Mouse (Mus musculus) limb, embryonic 13.5 days (tissue): ENCODE results near the gene Ncbp3. TPM values are rescaled to one million over a fixed set of nuclear protein-coding genes. Genes with fewer than 3 reads are reported as not detected.

Source experiments
- ATAC-seq: fragments of 200-750 bp; cut with Nextera tagmentation; 2 replicates; pipeline ENCODE4 v1.8.0; 2017; ENCODE audit warnings: low read depth, moderate number of reproducible peaks, moderate TSS enrichment; ENCODE audit not compliant: low FRiP score
- H3K27ac ChIP-seq: fragments of 300-500 bp; sonication (generic); 2 replicates; pipeline ENCODE4 v1.5.1; 2015; ENCODE audit warnings: inconsistent platforms, mild to moderate bottlenecking, moderate library complexity
- H3K27me3 ChIP-seq: fragments of 300-500 bp; sonication (generic); 2 replicates; pipeline ENCODE4 v1.6.1; 2015; ENCODE audit warnings: mild to moderate bottlenecking, inconsistent platforms
- H3K36me3 ChIP-seq: fragments of 300-500 bp; sonication (generic); 2 replicates; pipeline ENCODE4 v1.6.1; 2015; ENCODE audit warnings: inconsistent platforms, mild to moderate bottlenecking, moderate library complexity
- H3K4me1 ChIP-seq: fragments of 300-500 bp; sonication (generic); 2 replicates; pipeline ENCODE4 v1.6.1; 2015; ENCODE audit warnings: inconsistent platforms
- H3K4me2 ChIP-seq: fragments of 300-500 bp; sonication (generic); replicated peaks from 2 replicates; pipeline ENCODE4 v1.6.1; 2015; ENCODE audit warnings: inconsistent platforms, mild to moderate bottlenecking, moderate library complexity
- H3K4me3 ChIP-seq: fragments of 300-500 bp; sonication (generic); 2 replicates; pipeline ENCODE4 v1.5.1; 2015; ENCODE audit warnings: moderate library complexity, mild to moderate bottlenecking, inconsistent platforms
- H3K9ac ChIP-seq: fragments of 300-500 bp; sonication (generic); 2 replicates; pipeline ENCODE4 v1.6.1; 2015; ENCODE audit warnings: mild to moderate bottlenecking, inconsistent platforms
- H3K9me3 ChIP-seq: fragments of 300-500 bp; sonication (generic); 2 replicates; pipeline ENCODE4 v1.6.1; 2016; ENCODE audit warnings: inconsistent platforms
- WGBS: fragments of 180-500 bp; shearing (Covaris S2); methylation state at CpG from one replicate; pipeline ENCODE4 v1.1.7; 2015; 5-methylcytosine and 5-hydroxymethylcytosine counted together
- polyA plus RNA-seq: library from polyadenylated mRNA; unstranded; fragments of >200 nt; fragmentation: Nextera tagmentation; extraction: Ambion mirVana; gene quantifications from 2 replicates; pipeline ENCODE4 v1.2.1, GENCODE M21; 2015

Ncbp3 gene
- polyA plus RNA-seq, 1 experiment from 2014 or later = 14.0 TPM

- Histone ChIP-seq H3K27me3 (peaks cover 25% of the 10 kb centered on the region), H3K36me3 (no peaks in the 10 kb centered on the region), H3K27ac (no peak overlapping the region), H3K9me3 (no peaks in the 10 kb centered on the region), H3K4me3 (no peak overlapping the region), H3K4me1 (peaks cover 15% of the 10 kb centered on the region; the same call in 1 of the 2 replicates), H3K9ac (no peak overlapping the region), H3K4me2 (no peak overlapping the region)
- no peak for ATAC-seq
- whole genome bisulfite sequencing = 74% methylated on average over 6 of the region's 6 CpGs
Observed at GRCm38 (mm10) chr11:73016103-73016420, 31.5 kb upstream of the Ncbp3 start.

GRCm38 (mm10) chr11:73018471-73019146 lies 29.0 kb upstream of the Ncbp3 start, which contains the start of gene Camkk1:
Camkk1 (plus strand) TSS chr11:73019008.
- peak; percentile 94 for ATAC-seq
- Histone ChIP-seq H3K27me3 (peaks cover 35% of the 10 kb centered on the region), H3K27ac (no peak within 1 kb of the TSS), H3K4me2 (peak within 1 kb of the TSS; percentile 97), H3K36me3 (no peaks in the 10 kb centered on the region), H3K4me3 (peak within 1 kb of the TSS; percentile 70), H3K9me3 (no peaks in the 10 kb centered on the region), H3K4me1 (peaks cover 26% of the 10 kb centered on the region), H3K9ac (peak within 1 kb of the TSS; percentile 72)
- under 1% methylated on average over 57 of the region's 57 CpGs for WGBS

DNA sequence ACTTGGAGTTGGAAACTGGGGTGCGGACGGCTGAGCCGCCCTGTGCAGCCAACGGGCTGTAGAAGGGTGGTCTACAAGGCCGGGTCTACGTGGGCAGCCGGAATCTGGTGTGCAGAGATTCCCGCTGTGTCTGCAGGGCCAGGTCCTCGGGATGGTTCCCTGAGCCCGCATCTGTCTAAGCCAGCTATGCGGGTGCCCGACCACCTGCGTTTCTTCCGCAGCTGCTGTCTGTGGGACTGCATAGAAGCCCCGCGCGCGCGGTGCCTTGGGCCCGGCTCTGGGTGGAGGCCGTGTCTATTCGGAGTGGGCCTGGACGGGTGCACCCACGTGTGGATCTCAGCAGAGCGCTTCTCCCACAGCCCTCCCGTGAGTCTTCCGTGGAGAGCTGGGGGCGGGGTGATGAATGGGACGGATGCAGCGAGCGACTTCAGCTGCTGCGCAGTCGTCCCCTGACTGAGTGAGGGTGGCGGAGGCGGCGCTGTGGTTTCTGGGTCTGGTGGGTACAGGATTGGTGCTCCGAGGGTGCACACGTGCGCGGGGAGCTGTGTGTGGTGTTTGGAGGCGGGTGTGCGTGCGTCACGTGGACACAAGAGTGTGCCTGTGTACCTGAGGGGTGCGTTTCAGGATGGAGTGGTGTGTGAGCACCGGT lies 28.3 kb upstream of the Ncbp3 start:
- ATAC-seq = peak; percentile 59
- no peaks in the 10 kb centered on the region for H3K9me3 ChIP-seq
- no peaks in the 10 kb centered on the region for H3K36me3 ChIP-seq
- no peak overlapping the region for H3K27ac ChIP-seq
- WGBS = under 1% methylated on average over 46 of the region's 46 CpGs
- H3K27me3 ChIP-seq = peaks cover 35% of the 10 kb centered on the region
- peak overlapping the region; percentile 97 for H3K4me2 ChIP-seq
- peak overlapping the region; percentile 70 for H3K4me3 ChIP-seq
- peaks cover 29% of the 10 kb centered on the region for H3K4me1 ChIP-seq
- H3K9ac ChIP-seq = peak overlapping the region; percentile 72

DNA sequence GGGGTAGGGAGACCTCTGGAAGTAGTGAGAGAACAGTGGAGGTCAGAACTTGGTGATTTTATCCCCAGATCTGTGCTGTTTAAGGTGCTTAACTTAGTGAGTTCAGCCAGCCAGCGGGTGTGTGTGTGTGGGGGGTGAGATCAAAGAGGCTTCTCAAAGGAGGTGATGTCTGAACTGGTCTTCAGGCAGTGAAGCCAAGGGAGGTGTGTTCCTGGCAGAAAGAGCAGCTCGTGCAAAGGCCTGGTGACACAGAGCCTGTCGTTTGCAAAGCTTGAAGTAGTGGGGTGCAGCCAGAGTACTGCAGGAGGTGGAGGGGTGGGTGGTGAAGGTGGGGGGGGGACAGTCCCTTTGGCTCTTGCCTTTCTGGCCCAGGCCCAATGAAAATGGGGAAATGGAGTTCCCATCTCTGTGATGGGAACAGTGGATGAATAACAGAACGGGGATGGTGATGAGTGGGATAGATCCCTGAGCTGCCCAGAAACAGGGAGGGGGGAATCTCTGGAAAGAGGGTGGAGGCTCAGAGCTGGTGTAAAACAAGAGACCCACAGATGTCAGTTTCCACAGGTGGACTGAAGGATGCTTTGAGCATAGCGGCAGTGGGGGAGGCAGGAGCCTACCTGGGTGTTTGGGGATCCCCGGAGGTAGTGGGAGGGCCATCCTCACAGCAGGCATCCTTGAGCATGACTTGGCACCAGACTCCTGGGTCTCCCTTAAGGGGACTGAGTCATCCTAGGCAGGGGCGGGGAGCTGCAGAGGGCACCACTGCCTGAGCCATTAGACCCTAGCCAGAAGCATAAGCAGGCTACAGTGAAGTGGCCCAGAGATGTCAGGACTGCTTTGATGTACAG lies 26.4 kb upstream of the Ncbp3 start:
- no peak overlapping the region for H3K27ac ChIP-seq
- H3K4me3 ChIP-seq = no peak overlapping the region
- no peaks in the 10 kb centered on the region for H3K9me3 ChIP-seq
- peaks cover 35% of the 10 kb centered on the region for H3K4me1 ChIP-seq
- no peak overlapping the region for H3K9ac ChIP-seq
- H3K36me3 ChIP-seq = no peaks in the 10 kb centered on the region
- H3K27me3 ChIP-seq = peaks cover 35% of the 10 kb centered on the region
- H3K4me2 ChIP-seq = no peak overlapping the region
- no peak for ATAC-seq
- 52% methylated on average over 7 of the region's 7 CpGs for WGBS

DNA sequence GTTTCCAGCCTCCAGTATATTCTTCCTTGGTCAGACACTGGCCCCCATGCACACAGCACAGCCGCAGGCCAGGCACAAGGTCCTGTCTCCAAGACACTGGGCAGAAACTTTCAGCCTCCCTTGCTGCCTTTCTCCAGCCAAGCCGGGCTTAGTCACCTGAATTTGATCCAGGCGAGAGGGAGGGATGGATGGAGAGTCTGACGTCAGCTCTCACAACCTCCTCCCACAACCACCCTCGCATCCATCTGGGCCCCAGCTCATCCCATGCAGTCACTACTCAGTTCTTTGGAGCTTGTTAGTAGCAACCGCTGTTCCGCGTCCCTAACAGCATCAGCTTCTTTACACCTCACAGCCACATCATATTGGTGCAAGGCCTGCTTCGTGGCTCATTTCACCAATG lies 24.5 kb upstream of the Ncbp3 start:
- Histone ChIP-seq H3K4me3 (no peak overlapping the region), H3K27me3 (peaks cover 32% of the 10 kb centered on the region), H3K9me3 (no peaks in the 10 kb centered on the region), H3K9ac (peak overlapping the region; percentile 48; the same call in 1 of the 2 replicates), H3K4me2 (no peak overlapping the region), H3K27ac (peak overlapping the region; percentile 39; the same call in 1 of the 2 replicates), H3K36me3 (no peaks in the 10 kb centered on the region), H3K4me1 (peaks cover 34% of the 10 kb centered on the region)
- ATAC-seq = no peak
- WGBS = 43% methylated on average over 9 of the region's 9 CpGs

DNA sequence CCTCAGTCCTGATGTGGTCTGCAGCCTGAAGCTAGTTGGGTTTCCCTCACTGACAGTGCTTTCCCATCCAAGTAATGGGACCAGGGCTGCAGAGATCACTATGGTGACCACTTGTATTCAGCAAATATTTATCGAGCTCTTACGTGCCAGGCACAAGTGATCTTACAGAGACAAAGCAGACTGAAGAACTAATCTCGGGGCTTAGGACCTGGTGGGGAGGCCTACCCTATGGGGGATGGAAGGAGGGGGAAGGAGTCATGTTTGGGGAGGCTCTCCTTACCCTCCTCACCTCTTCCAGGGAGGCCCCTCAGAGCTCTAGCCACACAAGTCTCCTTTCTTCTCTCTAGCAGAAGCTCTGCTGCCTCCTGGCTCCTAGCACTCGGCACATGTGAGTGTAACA lies 23.8 kb upstream of the Ncbp3 start:
- Histone ChIP-seq H3K4me1 (peaks cover 30% of the 10 kb centered on the region), H3K9ac (no peak overlapping the region), H3K36me3 (no peaks in the 10 kb centered on the region), H3K4me3 (no peak overlapping the region), H3K9me3 (no peaks in the 10 kb centered on the region), H3K27ac (peak overlapping the region; percentile 53; the same call in 1 of the 2 replicates), H3K4me2 (no peak overlapping the region), H3K27me3 (peaks cover 32% of the 10 kb centered on the region)
- 62% methylated on average over 4 of the region's 4 CpGs for WGBS
- no peak for ATAC-seq

- 47% methylated on average over 7 of the region's 7 CpGs for WGBS
- no peak overlapping the region for H3K4me3 ChIP-seq
- peak overlapping the region; percentile 53; the same call in 1 of the 2 replicates for H3K27ac ChIP-seq
- H3K27me3 ChIP-seq = peaks cover 29% of the 10 kb centered on the region
- H3K36me3 ChIP-seq = no peaks in the 10 kb centered on the region
- no peaks in the 10 kb centered on the region for H3K9me3 ChIP-seq
- ATAC-seq = peak; percentile 10; the same call in 1 of the 2 replicates
- 0 out of 2 replicates have a peak overlapping the region, but pooled peaks have one; percentile 1 for H3K4me2 ChIP-seq
- H3K4me1 ChIP-seq = peaks cover 27% of the 10 kb centered on the region
- H3K9ac ChIP-seq = no peak overlapping the region
Observed at GRCm38 (mm10) chr11:73024236-73024904, 23.2 kb upstream of the Ncbp3 start.

GRCm38 (mm10) chr11:73026961-73027360 lies 20.6 kb upstream of the Ncbp3 start:
- H3K4me1 ChIP-seq = peaks cover 28% of the 10 kb centered on the region
- 48% methylated on average over 8 of the region's 8 CpGs for WGBS
- no peaks in the 10 kb centered on the region for H3K36me3 ChIP-seq
- no peak overlapping the region for H3K4me3 ChIP-seq
- no peak overlapping the region for H3K9ac ChIP-seq
- H3K27me3 ChIP-seq = 0 out of 2 replicates have a peak, but pooled peaks cover 3% of the 10 kb centered on the region
- ATAC-seq = no peak
- no peak overlapping the region; the same call in 1 of the 2 replicates for H3K4me2 ChIP-seq
- H3K9me3 ChIP-seq = no peaks in the 10 kb centered on the region
- H3K27ac ChIP-seq = no peak overlapping the region

DNA sequence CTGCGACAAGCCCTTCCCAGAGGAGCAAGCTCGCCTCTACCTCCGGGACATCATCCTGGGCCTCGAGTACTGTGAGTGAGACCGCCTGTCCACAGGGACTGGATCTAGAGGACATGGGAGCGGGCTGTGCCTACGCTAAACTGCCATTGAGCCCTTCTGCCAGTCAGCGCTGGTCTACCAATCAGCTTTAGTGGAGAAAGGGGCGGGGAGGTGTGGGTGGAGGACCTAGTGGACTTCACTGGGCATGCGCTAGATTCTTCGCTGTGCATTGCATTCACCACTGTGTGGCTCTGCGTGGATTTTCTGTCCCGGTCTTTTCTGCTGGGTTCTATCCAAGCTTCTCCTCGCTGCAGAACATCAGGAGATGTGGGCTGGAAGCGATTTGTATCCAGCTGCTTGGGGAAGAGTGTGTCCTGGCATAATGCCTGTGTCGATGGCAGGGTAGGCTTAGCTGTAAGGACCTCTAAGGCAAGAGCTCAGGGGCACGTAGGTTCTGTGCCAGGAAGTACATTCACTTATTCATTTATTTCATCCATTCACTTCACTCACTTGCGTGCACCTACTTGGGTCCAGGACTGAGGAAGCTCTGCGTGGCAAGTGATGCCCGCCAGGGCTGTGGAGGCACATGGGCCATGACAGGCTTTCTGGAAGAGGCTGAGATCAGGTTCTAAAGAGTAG lies 16.6 kb upstream of the Ncbp3 start:
- no peaks in the 10 kb centered on the region for H3K9me3 ChIP-seq
- H3K36me3 ChIP-seq = no peaks in the 10 kb centered on the region
- WGBS = 23% methylated on average over 20 of the region's 20 CpGs
- peak overlapping the region; percentile 70 for H3K4me2 ChIP-seq
- no peaks in the 10 kb centered on the region for H3K27me3 ChIP-seq
- peaks cover 9% of the 10 kb centered on the region for H3K4me1 ChIP-seq
- H3K4me3 ChIP-seq = peak overlapping the region; percentile 37
- ATAC-seq = peak; percentile 92
- H3K9ac ChIP-seq = peak overlapping the region; percentile 60
- H3K27ac ChIP-seq = peak overlapping the region; percentile 78

- Histone ChIP-seq H3K4me2 (peak overlapping the region; percentile 70), H3K4me1 (peaks cover 9% of the 10 kb centered on the region), H3K36me3 (no peaks in the 10 kb centered on the region), H3K9ac (peak overlapping the region; percentile 60; the same call in 1 of the 2 replicates), H3K27me3 (no peaks in the 10 kb centered on the region), H3K9me3 (no peaks in the 10 kb centered on the region), H3K4me3 (0 out of 2 replicates have a peak overlapping the region, but pooled peaks have one; percentile 37), H3K27ac (peak overlapping the region; percentile 78)
- WGBS = 53% methylated on average over 5 of the region's 5 CpGs
- peak; percentile 17 for ATAC-seq
Observed at GRCm38 (mm10) chr11:73031536-73031935, 16.0 kb upstream of the Ncbp3 start.

DNA sequence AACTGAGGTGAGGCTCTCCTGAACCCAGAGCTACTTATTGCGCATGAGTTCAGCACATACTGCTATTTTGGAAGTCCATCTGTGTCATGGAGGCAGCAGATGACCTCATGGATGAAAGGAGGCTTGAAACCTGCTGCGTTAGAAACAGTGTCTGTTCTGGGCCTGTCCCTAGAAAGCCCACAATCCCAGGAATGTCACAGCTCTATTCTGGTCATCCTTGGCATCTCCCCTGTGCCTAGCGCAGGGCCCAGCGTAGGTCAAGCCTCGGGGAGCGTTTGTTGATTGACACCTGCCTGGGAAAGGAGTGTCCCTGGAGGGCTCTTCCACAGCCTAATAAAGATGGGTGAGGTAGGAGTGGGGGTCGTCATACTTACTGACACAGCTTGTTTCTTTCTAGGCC lies 11.5 kb upstream of the Ncbp3 start:
- Histone ChIP-seq H3K4me1 (peaks cover 7% of the 10 kb centered on the region), H3K9me3 (no peaks in the 10 kb centered on the region), H3K4me3 (no peak overlapping the region), H3K27ac (no peak overlapping the region), H3K4me2 (no peak overlapping the region), H3K36me3 (peaks cover 21% of the 10 kb centered on the region; the same call in 1 of the 2 replicates), H3K27me3 (no peaks in the 10 kb centered on the region), H3K9ac (no peak overlapping the region)
- 80% methylated on average over 7 of the region's 7 CpGs for WGBS
- no peak for ATAC-seq
